In the genomic region with DNA sequence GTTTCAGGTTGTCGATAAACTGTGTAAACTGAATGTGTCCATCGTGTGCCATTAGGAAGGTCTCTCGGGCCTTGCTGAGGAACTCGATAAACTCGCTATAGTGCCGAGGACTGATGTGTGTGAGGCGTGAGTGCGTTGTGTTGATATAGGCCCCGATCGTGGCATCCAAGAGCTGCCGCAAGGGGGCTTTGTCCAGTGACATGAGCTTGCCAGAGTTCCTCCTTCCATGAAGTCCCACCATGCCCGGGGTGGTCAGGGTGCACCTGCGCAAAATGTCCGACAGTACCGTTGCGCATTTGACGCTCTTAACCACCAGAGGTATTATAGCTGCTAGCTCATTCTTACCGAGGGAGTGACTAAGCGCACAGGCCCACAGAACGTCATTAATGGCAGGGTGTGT, we compare ENCODE assay signal across 17 mouse cellular contexts.
"Had no signal": no experiment of that assay in that cellular context is flagged by ENCODE, and none has a peak within 500 bp of the region (broad histone marks: within the 10 kb centered on the region; RNA-seq: fewer than 3 reads in every experiment).

No protein-coding gene starts in this region.

- H3K4me2 ChIP-seq: kidney, embryonic 15.5 days; liver, embryonic 13.5 days; midbrain, embryonic 11.5 days; neural tube, embryonic 12.5 days had no signal

- H3K4me1 ChIP-seq: kidney, embryonic 15.5 days; liver, embryonic 13.5 days; neural tube, embryonic 12.5 days had no signal

- H3K27ac ChIP-seq: kidney, embryonic 15.5 days; left cerebral cortex, adult 2 months; liver, embryonic 13.5 days; neural tube, embryonic 12.5 days had no signal

- H3K9ac ChIP-seq: kidney, embryonic 15.5 days; liver, embryonic 13.5 days; neural tube, embryonic 12.5 days had no signal

- H3K9me3 ChIP-seq: kidney, embryonic 15.5 days; liver, embryonic 13.5 days; neural tube, embryonic 12.5 days had no signal

- DNase-seq: kidney, adult 11 months; kidney, adult 8-10 months; kidney, postnatal 10 days; kidney, postnatal 36 days; layer of hippocampus, postnatal 36 days; liver, embryonic 13.5 days; lung, adult 2 months; lung, postnatal 14 days; lung, postnatal 4 days; retina, postnatal 1 day; thymus, adult 18-20 months; thymus, postnatal 36 days had no signal

- ATAC-seq: midbrain, embryonic 16.5 days had no signal

- H3K27me3 ChIP-seq: kidney, embryonic 15.5 days; liver, embryonic 13.5 days; neural tube, embryonic 12.5 days had no signal

- H3K4me3 ChIP-seq: kidney, embryonic 15.5 days; left cerebral cortex, adult 2 months; liver, embryonic 13.5 days; neural tube, embryonic 12.5 days had no signal
